Mouse (Mus musculus): ENCODE data around the gene Krt72. TPM values are rescaled to one million over a fixed set of nuclear protein-coding genes. Genes with fewer than 3 reads are reported as not detected.

The Krt72 gene
- polyA plus RNA-seq, 1 experiment from 2014 or later = not detected

DNA sequence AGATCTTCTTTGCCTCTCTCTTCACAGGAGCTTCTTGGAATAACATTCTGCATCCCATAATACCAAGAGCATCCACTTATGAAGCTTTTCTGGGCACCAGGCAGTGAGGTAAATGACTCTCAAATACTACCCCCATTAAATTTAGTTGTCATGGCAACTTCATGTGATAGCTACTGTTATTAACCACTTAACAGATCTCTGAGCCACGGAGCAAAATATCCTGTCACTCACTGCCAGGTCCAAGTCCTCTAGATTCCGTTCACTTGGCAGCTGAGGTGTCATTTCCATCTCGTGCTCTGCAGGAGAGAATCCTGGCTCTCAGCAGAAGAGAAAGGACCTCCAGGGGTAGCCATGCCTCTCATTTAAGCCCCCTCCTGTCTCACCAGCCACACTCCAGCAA lies 4.6 kb upstream of the Krt72 start:
- H3K36me3 ChIP-seq (ENCODE audit: control insufficient read depth, insufficient read depth, low read length) = no peaks in the 10 kb centered on the region
- no peak for ATAC-seq (ENCODE audit: insufficient number of reproducible peaks, insufficient read depth, low FRiP score, low read depth)
- H3K27me3 ChIP-seq (ENCODE audit: control insufficient read depth, insufficient read depth, low read length) = no peaks in the 10 kb centered on the region
- H3K4me1 ChIP-seq (ENCODE audit: control insufficient read depth, insufficient read depth, low read length) = no peaks in the 10 kb centered on the region
- H3K4me2 ChIP-seq (replicated peaks; ENCODE audit: low read depth, low read length) = no peak overlapping the region
- no peak overlapping the region for H3K4me3 ChIP-seq (ENCODE audit: low read depth, low read length)
- WGBS = 25% methylated on average over 3 of the region's 3 CpGs
- no peak overlapping the region for H3K9ac ChIP-seq (replicated peaks; ENCODE audit: low read depth, low read length)
- no peaks in the 10 kb centered on the region for H3K9me3 ChIP-seq (ENCODE audit: control insufficient read depth, low read depth, low read length)
- H3K27ac ChIP-seq (ENCODE audit: low read length) = no peak overlapping the region

DNA sequence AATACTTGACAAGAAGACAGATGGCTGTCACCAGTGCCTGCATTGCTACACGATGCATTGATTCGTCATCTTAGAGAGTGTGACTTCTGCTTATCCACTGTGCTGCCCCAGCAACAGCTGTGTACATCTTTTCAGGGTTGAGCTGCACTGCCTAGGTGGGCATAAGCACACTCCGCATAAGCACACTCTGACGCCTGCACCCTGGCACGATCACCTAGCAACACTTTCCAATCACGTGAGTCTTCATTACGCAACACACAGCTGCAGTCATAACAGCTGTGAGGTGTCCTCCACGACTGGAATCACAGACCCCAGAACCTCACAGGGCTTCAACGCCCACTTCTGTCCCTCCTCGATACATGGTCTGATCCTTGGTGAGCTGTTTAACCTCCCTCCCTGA lies 12.8 kb downstream of the Krt72 start:
- Histone ChIP-seq H3K9me3 (ENCODE audit: control insufficient read depth, low read depth, low read length) (no peaks in the 10 kb centered on the region), H3K27me3 (ENCODE audit: control insufficient read depth, insufficient read depth, low read length) (no peaks in the 10 kb centered on the region), H3K9ac (replicated peaks; ENCODE audit: low read depth, low read length) (no peak overlapping the region), H3K27ac (ENCODE audit: low read length) (no peak overlapping the region), H3K4me2 (replicated peaks; ENCODE audit: low read depth, low read length) (no peak overlapping the region), H3K36me3 (ENCODE audit: control insufficient read depth, insufficient read depth, low read length) (no peaks in the 10 kb centered on the region), H3K4me1 (ENCODE audit: control insufficient read depth, insufficient read depth, low read length) (no peaks in the 10 kb centered on the region), H3K4me3 (ENCODE audit: low read depth, low read length) (no peak overlapping the region)
- no peak for ATAC-seq (ENCODE audit: insufficient number of reproducible peaks, insufficient read depth, low FRiP score, low read depth)
- 64% methylated on average over 10 of the region's 10 CpGs for WGBS

DNA sequence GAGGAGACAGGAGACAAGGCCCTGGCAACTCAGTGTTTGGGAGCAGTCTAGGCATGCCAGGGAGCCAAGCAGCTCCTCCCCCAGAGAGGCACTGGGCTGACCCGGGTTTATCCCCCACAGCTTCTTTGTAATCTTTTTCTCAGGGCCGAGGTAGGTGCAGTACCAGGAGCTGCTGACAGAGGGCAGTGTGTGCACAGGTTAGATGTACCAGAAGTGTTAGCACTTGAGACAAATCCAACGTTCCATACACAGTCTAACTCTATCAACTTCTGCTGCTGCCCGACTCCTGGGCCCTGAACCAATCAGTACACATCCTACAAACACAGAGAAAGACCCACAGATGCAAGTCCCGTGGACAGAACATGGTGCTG lies 13.6 kb downstream of the Krt72 start:
- WGBS = 3% methylated on average over 5 of the region's 5 CpGs
- Histone ChIP-seq H3K36me3 (ENCODE audit: control insufficient read depth, insufficient read depth, low read length) (no peaks in the 10 kb centered on the region), H3K9me3 (ENCODE audit: control insufficient read depth, low read depth, low read length) (no peaks in the 10 kb centered on the region), H3K9ac (replicated peaks; ENCODE audit: low read depth, low read length) (no peak overlapping the region), H3K4me2 (replicated peaks; ENCODE audit: low read depth, low read length) (no peak overlapping the region), H3K4me1 (ENCODE audit: control insufficient read depth, insufficient read depth, low read length) (no peaks in the 10 kb centered on the region), H3K4me3 (ENCODE audit: low read depth, low read length) (no peak overlapping the region), H3K27ac (ENCODE audit: low read length) (no peak overlapping the region; the same call in 1 of the 2 replicates), H3K27me3 (ENCODE audit: control insufficient read depth, insufficient read depth, low read length) (no peaks in the 10 kb centered on the region)
- 0 out of 2 replicates have a peak, but pooled peaks have one; percentile 46 for ATAC-seq (ENCODE audit: insufficient number of reproducible peaks, insufficient read depth, low FRiP score, low read depth)

DNA sequence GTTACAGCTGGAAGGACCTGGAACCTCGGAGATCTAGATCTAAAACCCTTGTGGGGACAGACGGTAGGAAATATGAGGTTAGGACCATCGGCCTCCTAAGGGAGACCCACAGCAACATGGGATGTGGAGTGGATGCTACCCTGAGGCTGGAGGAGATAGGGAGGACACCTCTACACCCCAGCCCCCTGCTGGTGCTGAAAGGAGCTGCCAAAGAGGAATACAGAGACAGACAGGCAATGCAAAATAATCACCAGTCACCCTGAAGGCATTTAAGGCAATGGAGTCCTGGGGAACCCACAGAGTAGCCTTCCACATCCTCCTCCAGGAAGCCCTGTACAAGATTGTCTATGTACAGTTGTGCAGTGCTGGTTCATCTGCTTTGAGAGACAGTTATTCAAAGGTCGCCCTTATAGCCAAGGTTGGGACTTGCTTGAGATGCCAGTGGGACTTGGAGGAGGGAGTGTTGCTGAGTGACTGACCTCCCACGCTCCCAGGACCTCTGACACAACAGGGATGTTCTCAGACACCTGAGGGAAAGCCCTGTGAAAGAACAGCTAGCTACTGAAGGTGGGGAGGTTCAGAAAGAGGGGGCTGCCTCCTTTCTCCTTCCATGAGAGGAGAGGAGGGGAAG lies 14.1 kb downstream of the Krt72 start:
- H3K27ac ChIP-seq (ENCODE audit: low read length) = peak overlapping the region; percentile 16; the same call in 1 of the 2 replicates
- H3K4me1 ChIP-seq (ENCODE audit: control insufficient read depth, insufficient read depth, low read length) = no peaks in the 10 kb centered on the region
- no peaks in the 10 kb centered on the region for H3K27me3 ChIP-seq (ENCODE audit: control insufficient read depth, insufficient read depth, low read length)
- no peak overlapping the region for H3K4me3 ChIP-seq (ENCODE audit: low read depth, low read length)
- no peak for ATAC-seq (ENCODE audit: insufficient number of reproducible peaks, insufficient read depth, low FRiP score, low read depth)
- H3K9ac ChIP-seq (replicated peaks; ENCODE audit: low read depth, low read length) = no peak overlapping the region
- no peaks in the 10 kb centered on the region for H3K36me3 ChIP-seq (ENCODE audit: control insufficient read depth, insufficient read depth, low read length)
- 66% methylated on average over 5 of the region's 5 CpGs for WGBS
- H3K4me2 ChIP-seq (replicated peaks; ENCODE audit: low read depth, low read length) = no peak overlapping the region
- H3K9me3 ChIP-seq (ENCODE audit: control insufficient read depth, low read depth, low read length) = no peaks in the 10 kb centered on the region

DNA sequence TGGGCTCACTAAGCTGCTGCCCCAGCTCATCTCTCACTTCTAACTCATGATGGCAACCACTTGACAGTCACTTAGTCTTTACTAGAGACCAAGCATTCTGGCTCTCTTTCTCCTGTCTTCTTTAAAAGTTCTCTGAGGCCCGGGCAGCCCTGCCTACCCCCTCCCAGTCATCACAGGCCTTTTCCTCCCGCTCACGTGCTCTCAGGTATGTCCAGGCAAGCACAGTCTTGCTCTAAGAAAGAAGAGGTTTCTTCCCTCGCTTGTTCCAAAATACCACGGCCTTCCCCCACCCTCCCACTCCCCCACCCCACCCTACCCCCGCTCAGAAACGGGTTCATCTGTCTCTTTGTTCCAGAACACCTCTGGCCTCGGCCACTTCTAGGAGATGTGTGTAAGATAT lies 16.0 kb downstream of the Krt72 start:
- Histone ChIP-seq H3K4me3 (ENCODE audit: low read depth, low read length) (no peak overlapping the region), H3K4me2 (replicated peaks; ENCODE audit: low read depth, low read length) (no peak overlapping the region), H3K9me3 (ENCODE audit: control insufficient read depth, low read depth, low read length) (no peaks in the 10 kb centered on the region), H3K27ac (ENCODE audit: low read length) (no peak overlapping the region; the same call in 1 of the 2 replicates), H3K36me3 (ENCODE audit: control insufficient read depth, insufficient read depth, low read length) (no peaks in the 10 kb centered on the region), H3K27me3 (ENCODE audit: control insufficient read depth, insufficient read depth, low read length) (no peaks in the 10 kb centered on the region), H3K4me1 (ENCODE audit: control insufficient read depth, insufficient read depth, low read length) (no peaks in the 10 kb centered on the region; the same call in 1 of the 2 replicates), H3K9ac (replicated peaks; ENCODE audit: low read depth, low read length) (no peak overlapping the region)
- no peak for ATAC-seq (ENCODE audit: insufficient number of reproducible peaks, insufficient read depth, low FRiP score, low read depth)
- 37% methylated on average over 8 of the region's 8 CpGs for WGBS

DNA sequence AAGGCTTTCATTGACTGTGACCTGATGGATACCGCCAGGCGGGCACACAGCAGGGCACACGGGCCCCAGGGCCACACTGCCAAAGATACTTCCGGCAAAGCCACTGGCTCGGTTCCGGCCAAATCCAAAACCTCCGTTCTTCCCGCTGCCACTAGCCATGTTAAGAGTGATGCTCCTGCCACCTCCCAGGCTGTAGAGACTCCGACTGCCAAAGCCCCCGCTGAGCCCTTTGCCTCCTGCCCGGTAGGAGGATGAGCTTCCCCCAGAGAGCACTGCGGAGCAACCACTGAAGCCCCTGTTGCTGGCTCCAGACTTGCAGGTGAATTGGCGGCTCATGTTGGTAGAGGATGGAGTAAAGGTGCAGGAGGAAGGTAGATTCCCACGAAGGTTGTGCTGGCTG lies 43.5 kb downstream of the Krt72 start, which contains the start of gene Krt71:
Gene Krt71 (minus strand): TSS at position 399 of the 400 bp plus-strand sequence.
- no peak for ATAC-seq (ENCODE audit: insufficient number of reproducible peaks, insufficient read depth, low FRiP score, low read depth)
- no peak within 1 kb of the TSS for H3K4me3 ChIP-seq (ENCODE audit: low read depth, low read length)
- H3K27ac ChIP-seq (ENCODE audit: low read length) = no peak within 1 kb of the TSS
- no peaks in the 10 kb centered on the region for H3K27me3 ChIP-seq (ENCODE audit: control insufficient read depth, insufficient read depth, low read length)
- H3K36me3 ChIP-seq (ENCODE audit: control insufficient read depth, insufficient read depth, low read length) = no peaks in the 10 kb centered on the region
- H3K9ac ChIP-seq (replicated peaks; ENCODE audit: low read depth, low read length) = no peak within 1 kb of the TSS
- 56% methylated on average over 14 of the region's 14 CpGs for WGBS
- H3K4me2 ChIP-seq (replicated peaks; ENCODE audit: low read depth, low read length) = no peak within 1 kb of the TSS
- no peaks in the 10 kb centered on the region for H3K4me1 ChIP-seq (ENCODE audit: control insufficient read depth, insufficient read depth, low read length)
- no peaks in the 10 kb centered on the region for H3K9me3 ChIP-seq (ENCODE audit: control insufficient read depth, low read depth, low read length)

DNA sequence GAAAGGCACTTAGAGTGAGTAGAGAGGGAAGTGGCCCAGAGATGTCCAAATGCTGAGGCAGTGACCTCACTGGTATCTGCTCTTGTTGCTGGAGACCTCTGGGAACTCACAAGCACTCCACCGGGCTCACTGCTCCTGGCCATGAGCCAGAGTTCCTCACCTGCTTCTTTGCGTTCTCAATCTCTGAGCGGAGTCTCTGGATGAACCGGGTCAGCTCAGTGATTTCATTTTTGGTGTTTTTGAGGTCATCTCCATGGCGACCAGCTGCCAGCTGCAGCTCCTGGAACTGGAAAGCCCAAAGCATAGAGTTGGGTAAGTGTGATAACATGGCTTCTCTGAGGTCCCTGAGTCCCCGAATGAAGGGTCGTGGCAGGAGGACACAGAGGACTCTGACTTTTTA lies 48.5 kb downstream of the Krt72 start:
- 48% methylated on average over 7 of the region's 7 CpGs for WGBS

DNA sequence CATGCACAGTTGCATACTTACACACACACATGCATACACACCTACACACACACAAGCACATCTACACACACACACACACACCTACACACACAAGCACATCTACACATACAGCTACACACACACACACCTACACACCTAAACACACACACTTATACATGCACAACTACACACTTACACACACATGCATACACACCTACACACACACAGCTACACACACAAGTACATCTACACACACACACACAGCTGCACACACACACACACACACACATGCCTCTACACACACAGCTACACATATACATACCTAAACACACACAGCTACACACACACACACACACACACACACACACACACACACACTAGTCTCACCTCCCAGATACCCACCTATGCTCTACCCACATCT lies 55.6 kb downstream of the Krt72 start:
- no peak overlapping the region for H3K4me2 ChIP-seq (replicated peaks; ENCODE audit: low read depth, low read length)
- H3K36me3 ChIP-seq (ENCODE audit: control insufficient read depth, insufficient read depth, low read length) = no peaks in the 10 kb centered on the region
- no peak overlapping the region for H3K9ac ChIP-seq (replicated peaks; ENCODE audit: low read depth, low read length)
- no peaks in the 10 kb centered on the region for H3K27me3 ChIP-seq (ENCODE audit: control insufficient read depth, insufficient read depth, low read length)
- no peaks in the 10 kb centered on the region for H3K9me3 ChIP-seq (ENCODE audit: control insufficient read depth, low read depth, low read length)
- no peak for ATAC-seq (ENCODE audit: insufficient number of reproducible peaks, insufficient read depth, low FRiP score, low read depth)
- H3K4me1 ChIP-seq (ENCODE audit: control insufficient read depth, insufficient read depth, low read length) = no peaks in the 10 kb centered on the region
- H3K4me3 ChIP-seq (ENCODE audit: low read depth, low read length) = no peak overlapping the region
- no peak overlapping the region for H3K27ac ChIP-seq (ENCODE audit: low read length)

More for the DNA sequence above, 48.5 kb downstream of the Krt72 start:
- ATAC-seq (ENCODE audit: insufficient number of reproducible peaks, insufficient read depth, low FRiP score, low read depth) = no peak
- Histone ChIP-seq H3K4me2 (replicated peaks; ENCODE audit: low read depth, low read length) (no peak overlapping the region), H3K27ac (ENCODE audit: low read length) (no peak overlapping the region), H3K27me3 (ENCODE audit: control insufficient read depth, insufficient read depth, low read length) (no peaks in the 10 kb centered on the region), H3K4me1 (ENCODE audit: control insufficient read depth, insufficient read depth, low read length) (no peaks in the 10 kb centered on the region), H3K36me3 (ENCODE audit: control insufficient read depth, insufficient read depth, low read length) (no peaks in the 10 kb centered on the region), H3K4me3 (ENCODE audit: low read depth, low read length) (no peak overlapping the region), H3K9ac (replicated peaks; ENCODE audit: low read depth, low read length) (no peak overlapping the region), H3K9me3 (ENCODE audit: control insufficient read depth, low read depth, low read length) (no peaks in the 10 kb centered on the region)
